Mouse (Mus musculus) G1E (cell line): ENCODE data around the gene Rbm18.

Source experiments
- CTCF ChIP-seq: IDR thresholded peaks from 2 replicates; pipeline ENCODE4 v1.5.1; 2012; ENCODE audit warnings: low read depth, low read length, inconsistent platforms, mixed read lengths
- GATA1 ChIP-seq: IDR thresholded peaks from 2 replicates; pipeline ENCODE4 v1.6.1; 2012; ENCODE audit warnings: borderline replicate concordance, low read length, inconsistent platforms, mixed read lengths
- GATA2 ChIP-seq: IDR thresholded peaks from 2 replicates; pipeline ENCODE4 v1.6.1; 2012; ENCODE audit warnings: low read depth, low read length, inconsistent platforms, borderline replicate concordance
- POLR2AphosphoS5 ChIP-seq: IDR thresholded peaks from 2 replicates; pipeline ENCODE4 v1.6.1; 2012; ENCODE audit warnings: low read depth, low read length, inconsistent platforms; ENCODE audit not compliant: insufficient replicate concordance
- TAL1 ChIP-seq: conservative IDR thresholded peaks from 2 replicates; pipeline ENCODE4 v1.6.1; 2012; ENCODE audit warnings: low read depth, low read length, inconsistent platforms, mixed read lengths

DNA sequence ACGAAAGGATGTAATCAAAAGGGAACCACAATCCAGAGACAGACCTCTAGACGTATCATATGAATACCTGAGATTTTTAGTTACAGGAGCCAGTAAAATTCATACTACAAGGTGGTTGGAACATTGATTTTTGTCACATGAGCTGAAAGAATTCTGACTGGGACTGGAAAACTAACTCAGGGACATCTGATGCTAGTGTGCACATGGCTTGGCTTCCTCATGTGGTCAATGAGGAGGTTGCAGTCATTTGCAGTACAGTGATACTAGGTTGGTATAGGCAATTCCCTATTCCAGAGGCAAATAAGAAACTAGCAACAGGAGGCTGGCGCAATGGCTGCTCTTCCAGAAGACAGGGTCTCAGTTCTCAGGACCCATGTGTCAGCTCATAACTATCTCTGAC is 23.9 kb downstream of the Rbm18 start:
- TF ChIP-seq CTCF (no peak), GATA1 (no peak), TAL1 (no peak), GATA2 (no peak), POLR2AphosphoS5 (no peak)
